Mouse (Mus musculus): ENCODE data around the gene Zfp90.
"Not testable (repeated sequence)": the region's sequence is repeated elsewhere in the genome, so short reads cannot be mapped to it uniquely, and the experiment has no call there.

Zfp90 gene

GRCm38 (mm10) chr8:106415182-106415971 is at the start of gene Zfp90:
Zfp90 (plus strand) TSS chr8:106415327.
- peak; percentile 76 to 83 for DNase-seq (ENCODE audit: low read depth in 1 of 2, low spot score in 2 of 2)

DNA sequence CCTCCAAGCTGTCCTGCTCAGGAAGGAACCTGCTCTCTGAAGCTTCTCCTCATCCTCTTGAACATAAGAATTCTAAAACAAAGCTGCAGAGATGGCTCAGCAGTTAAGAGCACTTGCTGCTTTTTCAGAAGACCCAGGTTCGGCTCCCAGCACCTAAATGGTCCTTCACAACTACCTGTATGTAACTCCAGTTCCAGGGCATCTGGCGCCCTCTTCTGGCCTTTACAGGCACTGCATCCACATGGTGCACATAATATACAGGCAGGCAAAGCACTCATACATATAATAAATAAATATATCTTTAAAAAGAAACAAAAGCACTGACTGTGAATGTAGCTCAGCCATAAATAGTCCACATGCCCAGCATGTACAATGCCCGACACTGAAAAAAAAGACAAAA is 46.6 kb upstream of the Zfp90 start:
- no peak for DNase-seq (ENCODE audit: low read depth in 1 of 2, low spot score in 2 of 2)

- no peak for DNase-seq (ENCODE audit: low read depth in 1 of 2, low spot score in 2 of 2)
Observed at GRCm38 (mm10) chr8:106369069-106369468, 46.1 kb upstream of the Zfp90 start.

DNA sequence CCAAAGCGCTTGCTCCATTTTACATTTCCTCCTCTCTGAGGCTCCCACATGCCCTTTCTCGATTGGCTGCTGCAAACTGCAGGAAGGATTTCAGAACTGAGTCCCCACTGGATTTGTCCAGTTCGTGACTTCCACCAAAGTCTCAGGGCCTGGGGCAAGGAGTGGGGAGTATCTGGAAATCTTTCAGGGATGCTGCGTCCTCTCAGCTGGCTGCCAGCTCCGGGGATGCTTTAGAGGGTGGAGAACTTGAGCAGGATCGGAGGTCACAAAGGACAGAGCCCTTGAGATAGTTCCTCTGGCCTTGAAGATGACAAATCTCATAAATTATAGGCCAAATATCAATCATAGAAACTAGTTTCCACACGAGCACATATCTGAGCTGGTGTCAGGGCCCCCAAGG is 39.2 kb upstream of the Zfp90 start:
- DNase-seq (ENCODE audit: low read depth in 1 of 2, low spot score in 2 of 2) = no peak

GRCm38 (mm10) chr8:106376862-106377261 is 38.3 kb upstream of the Zfp90 start:
- no peak for DNase-seq (ENCODE audit: low read depth in 1 of 2, low spot score in 2 of 2)

DNA sequence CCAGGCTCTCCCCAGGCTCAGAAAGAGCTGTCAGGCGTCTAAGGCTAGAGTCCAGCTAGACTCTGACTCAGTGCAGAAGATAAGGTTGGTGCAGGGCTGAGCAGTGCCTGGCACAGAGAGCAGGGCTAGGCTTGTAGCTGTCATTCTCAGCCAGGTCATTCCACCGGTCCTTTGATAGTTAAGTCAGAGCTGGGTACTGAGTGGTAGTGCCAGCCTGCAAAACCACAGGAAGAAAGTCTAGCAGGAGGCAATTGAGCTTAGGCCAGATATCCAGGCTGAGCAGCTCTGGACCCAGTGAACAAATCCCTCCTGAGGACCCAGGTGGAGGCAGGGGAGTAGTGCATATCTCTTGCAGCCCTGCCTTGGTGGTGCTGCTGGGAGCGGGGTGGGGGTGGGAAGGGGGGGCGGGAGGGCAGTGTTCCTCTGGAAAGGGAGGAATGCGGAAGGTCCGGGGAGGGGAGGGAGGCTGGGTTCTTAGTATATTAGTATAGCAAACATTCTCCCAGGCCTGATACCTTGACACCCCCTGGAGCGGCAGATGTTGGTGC is 36.6 kb upstream of the Zfp90 start:
- DNase-seq (ENCODE audit: low read depth in 1 of 2, low spot score in 2 of 2) = no peak

GRCm38 (mm10) chr8:106379357-106379756 is 35.8 kb upstream of the Zfp90 start:
- DNase-seq (ENCODE audit: low read depth in 1 of 2, low spot score in 2 of 2) = no peak

- DNase-seq (ENCODE audit: low read depth in 1 of 2, low spot score in 2 of 2) = no peak
Observed at GRCm38 (mm10) chr8:106381026-106381425, 34.1 kb upstream of the Zfp90 start.

- no peak for DNase-seq (ENCODE audit: low read depth in 1 of 2, low spot score in 2 of 2)
Observed at GRCm38 (mm10) chr8:106387801-106388415, 27.2 kb upstream of the Zfp90 start.

GRCm38 (mm10) chr8:106394493-106394892 is 20.6 kb upstream of the Zfp90 start:
- DNase-seq (ENCODE audit: low read depth in 1 of 2, low spot score in 2 of 2) = no peak

DNA sequence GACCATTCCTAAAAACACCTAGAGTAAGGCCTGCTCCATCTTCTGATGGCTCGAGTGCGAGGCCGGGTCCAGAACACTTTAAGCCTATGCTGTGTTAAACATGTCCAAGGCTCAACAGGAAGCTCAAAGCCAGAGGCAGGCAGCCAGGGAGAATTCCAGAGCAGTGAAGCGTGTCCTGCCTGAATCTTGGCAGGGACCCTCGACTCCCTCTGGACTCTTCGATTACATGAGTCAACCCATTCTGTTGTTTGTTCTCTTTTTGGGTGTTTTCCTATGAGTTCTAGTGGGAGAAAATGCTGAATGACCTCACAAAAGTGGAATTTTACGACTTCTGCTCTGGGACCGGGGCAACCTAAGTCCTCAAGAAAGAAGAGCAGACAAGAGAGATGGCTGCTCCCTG is 15.4 kb upstream of the Zfp90 start:
- no peak for DNase-seq (ENCODE audit: low read depth in 1 of 2, low spot score in 2 of 2)

GRCm38 (mm10) chr8:106400181-106400580 is 14.9 kb upstream of the Zfp90 start:
- no peak for DNase-seq (ENCODE audit: low read depth in 1 of 2, low spot score in 2 of 2)

DNA sequence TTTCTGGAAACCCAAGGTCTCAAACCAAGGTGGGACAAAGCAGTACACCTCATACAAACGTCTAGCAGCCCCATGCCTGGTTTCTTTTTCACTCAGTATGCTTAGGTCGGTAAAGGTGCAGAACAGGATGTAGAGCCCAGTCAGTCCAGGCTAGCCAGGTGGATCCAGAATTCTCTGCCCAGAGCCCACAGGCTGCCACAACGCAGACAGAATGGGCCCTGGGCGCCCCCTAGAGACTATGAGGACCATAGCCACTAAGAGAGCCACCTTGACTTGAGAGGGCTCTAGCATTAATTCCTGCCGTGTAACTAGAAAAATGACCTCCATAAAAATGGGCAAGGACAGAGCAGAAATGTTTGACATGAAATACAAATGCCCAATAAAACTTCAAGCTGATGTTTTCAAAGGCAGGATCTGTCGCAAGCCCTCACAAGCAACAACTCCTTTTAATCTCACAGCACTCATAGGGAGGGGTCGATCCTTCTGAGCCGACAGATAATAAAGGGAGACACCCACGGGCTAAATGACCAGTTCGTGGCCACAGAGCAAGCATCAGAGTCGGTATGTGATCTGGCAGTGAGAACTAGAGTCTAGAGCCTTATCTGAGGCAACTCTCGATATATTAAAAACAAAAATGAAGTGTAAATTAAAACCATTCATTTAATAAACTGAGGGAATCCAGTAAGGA is 11.7 kb upstream of the Zfp90 start:
- no peak for DNase-seq (ENCODE audit: low read depth in 1 of 2, low spot score in 2 of 2)

- DNase-seq (ENCODE audit: low read depth in 1 of 2, low spot score in 2 of 2) = no peak
Observed at GRCm38 (mm10) chr8:106404825-106405224, 10.3 kb upstream of the Zfp90 start.

DNA sequence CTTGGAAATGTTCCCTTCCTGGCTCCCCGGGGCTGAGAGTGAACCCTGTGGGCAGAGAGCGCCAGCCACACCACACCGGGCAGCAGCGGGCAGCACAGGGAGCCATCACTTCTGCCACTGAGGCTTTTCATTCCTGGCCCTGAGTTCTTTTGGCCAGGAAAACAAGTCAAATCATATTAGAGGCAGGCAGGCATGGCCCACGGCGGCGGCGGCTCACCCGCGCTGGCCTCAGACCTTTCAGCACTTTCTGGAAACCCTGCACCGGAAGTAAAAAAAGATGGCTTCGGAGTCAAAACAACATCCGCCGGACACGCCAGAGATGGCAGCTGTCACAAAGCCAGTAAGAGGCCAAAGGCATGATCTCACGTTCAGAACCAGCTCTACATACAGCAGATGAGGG is 9.3 kb upstream of the Zfp90 start:
- DNase-seq (ENCODE audit: low read depth in 1 of 2, low spot score in 2 of 2) = no peak

- DNase-seq (ENCODE audit: low read depth in 1 of 2, low spot score in 2 of 2) = no peak
Observed at GRCm38 (mm10) chr8:106410055-106410454, 5.1 kb upstream of the Zfp90 start.

- no peak for DNase-seq (ENCODE audit: low read depth in 1 of 2, low spot score in 2 of 2)
Observed at GRCm38 (mm10) chr8:106410564-106410963, 4.6 kb upstream of the Zfp90 start.

- peak in 1 of 2 experiments; percentile 28 for DNase-seq (ENCODE audit: low read depth in 1 of 2, low spot score in 2 of 2)
Observed at GRCm38 (mm10) chr8:106411783-106412451, 3.2 kb upstream of the Zfp90 start.

GRCm38 (mm10) chr8:106417692-106418091 is 2.6 kb downstream of the Zfp90 start:
- DNase-seq (ENCODE audit: low read depth in 1 of 2, low spot score in 2 of 2) = no peak

- DNase-seq (ENCODE audit: low read depth in 1 of 2, low spot score in 2 of 2) = no peak
Observed at GRCm38 (mm10) chr8:106431088-106431487, 16.0 kb downstream of the Zfp90 start.

DNA sequence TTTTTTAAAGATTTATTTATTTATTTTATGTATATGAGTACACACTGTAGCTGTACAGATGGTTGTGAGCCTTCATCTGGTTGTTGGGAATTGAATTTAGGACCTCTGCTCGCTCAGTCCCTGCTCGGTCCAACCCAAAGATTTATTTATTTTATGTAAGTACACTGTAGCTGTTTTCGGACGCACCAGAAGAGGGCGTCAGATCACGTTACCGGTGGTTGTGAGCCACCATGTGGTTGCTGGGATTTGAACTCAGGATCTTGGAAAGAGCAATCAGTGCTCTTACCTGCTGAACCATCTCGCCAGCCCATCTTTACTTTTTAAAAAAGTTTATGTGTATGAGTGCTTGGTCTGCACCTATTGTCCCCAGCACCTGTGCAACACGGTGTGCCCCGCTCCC is 16.8 kb downstream of the Zfp90 start:
- DNase-seq (ENCODE audit: low read depth in 1 of 2, low spot score in 2 of 2) = not testable (repeated sequence)
